Mouse (Mus musculus): ENCODE measurements at regions not wholly inside any gene's neighbourhood (a gene's known extent, or its start where the extent isn't known, plus 50 kb on each side); places are given as distances from the start of the nearest gene placed in this dataset.

GRCm38 (mm10) chr14:62003013-62003781, 289.2 kb upstream of the Rnaseh2b start:
- Histone ChIP-seq H3K4me1 (ENCODE audit: control insufficient read depth, insufficient read depth, low read length) (peaks cover 10% of the 10 kb centered on the region), H3K9me3 (ENCODE audit: control insufficient read depth, low read length) (no peaks in the 10 kb centered on the region), H3K4me2 (replicated peaks; ENCODE audit: low read depth, low read length, severe bottlenecking) (peak overlapping the region; percentile 18; the same call in 1 of the 2 replicates), H3K27me3 (ENCODE audit: control insufficient read depth, insufficient read depth, low read length) (no peaks in the 10 kb centered on the region), H3K36me3 (ENCODE audit: control insufficient read depth, insufficient read depth, low read length) (no peaks in the 10 kb centered on the region), H3K4me3 (replicated peaks; ENCODE audit: low read length) (no peak overlapping the region), H3K27ac (replicated peaks; ENCODE audit: low read depth, low read length) (no peak overlapping the region), H3K9ac (ENCODE audit: low read depth, low read length, severe bottlenecking) (no peak overlapping the region)
- DNase-seq (ENCODE audit: low spot score), result peak; percentile 39
- WGBS, result 36% methylated on average over 16 of the region's 16 CpGs
- no peak for TF ChIP-seq POLR2A (IDR thresholded peaks at IDR 0.05; ENCODE audit: borderline replicate concordance, extremely low read depth, insufficient read depth, insufficient read length)
- ATAC-seq (ENCODE audit: low FRiP score, low read depth), result peak; percentile 53

DNA sequence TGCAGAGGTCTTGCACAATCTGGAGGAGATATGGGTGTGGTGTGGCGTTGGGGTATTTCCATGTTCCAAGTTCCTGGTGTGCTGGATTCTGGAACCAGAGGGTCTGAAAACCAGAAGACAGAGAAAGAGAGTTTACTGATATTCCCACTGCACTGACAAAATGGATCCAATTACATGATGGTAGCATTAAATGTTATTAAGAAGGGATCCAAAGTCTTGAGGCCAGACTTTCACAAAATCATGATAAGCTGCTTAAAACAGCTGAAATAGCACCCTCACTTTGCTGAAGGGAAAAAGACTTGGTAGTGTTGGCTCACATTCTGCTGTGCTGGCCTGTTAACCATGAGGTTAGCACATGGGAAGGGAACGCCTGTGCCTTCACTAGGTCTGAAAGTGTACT, 288.6 kb upstream of the Rnaseh2b start:
- ATAC-seq (ENCODE audit: low FRiP score, low read depth), result peak; percentile 53; the same call in 1 of the 2 replicates

GRCm38 (mm10) chr14:62008707-62009106, 283.7 kb upstream of the Rnaseh2b start:
- DNase-seq (ENCODE audit: low spot score) (no peak), ATAC-seq (ENCODE audit: low FRiP score, low read depth) (no peak)
- no peaks in the 10 kb centered on the region for H3K36me3 ChIP-seq (ENCODE audit: control insufficient read depth, insufficient read depth, low read length)
- no peaks in the 10 kb centered on the region for H3K9me3 ChIP-seq (ENCODE audit: control insufficient read depth, low read length)
- H3K4me3 ChIP-seq (replicated peaks; ENCODE audit: low read length), result no peak overlapping the region
- no peak for TF ChIP-seq POLR2A (IDR thresholded peaks at IDR 0.05; ENCODE audit: borderline replicate concordance, extremely low read depth, insufficient read depth, insufficient read length)
- no peak overlapping the region for H3K27ac ChIP-seq (replicated peaks; ENCODE audit: low read depth, low read length)
- no peaks in the 10 kb centered on the region for H3K27me3 ChIP-seq (ENCODE audit: control insufficient read depth, insufficient read depth, low read length)
- H3K9ac ChIP-seq (ENCODE audit: low read depth, low read length, severe bottlenecking), result no peak overlapping the region
- no peak overlapping the region for H3K4me2 ChIP-seq (replicated peaks; ENCODE audit: low read depth, low read length, severe bottlenecking)
- H3K4me1 ChIP-seq (ENCODE audit: control insufficient read depth, insufficient read depth, low read length), result peaks cover 1% of the 10 kb centered on the region
- WGBS, result 92% methylated on average over 5 of the region's 5 CpGs

More for the DNA sequence above, 288.6 kb upstream of the Rnaseh2b start:
- Histone ChIP-seq H3K4me1 (ENCODE audit: control insufficient read depth, insufficient read depth, low read length) (peaks cover 10% of the 10 kb centered on the region), H3K4me2 (replicated peaks; ENCODE audit: low read depth, low read length, severe bottlenecking) (no peak overlapping the region), H3K36me3 (ENCODE audit: control insufficient read depth, insufficient read depth, low read length) (no peaks in the 10 kb centered on the region), H3K9ac (ENCODE audit: low read depth, low read length, severe bottlenecking) (no peak overlapping the region), H3K27ac (replicated peaks; ENCODE audit: low read depth, low read length) (0 out of 2 replicates have a peak overlapping the region, but pooled peaks have one; percentile 48), H3K9me3 (ENCODE audit: control insufficient read depth, low read length) (no peaks in the 10 kb centered on the region), H3K4me3 (replicated peaks; ENCODE audit: low read length) (no peak overlapping the region), H3K27me3 (ENCODE audit: control insufficient read depth, insufficient read depth, low read length) (no peaks in the 10 kb centered on the region)
- WGBS, result 45% methylated on average over 2 of the region's 2 CpGs
- TF ChIP-seq POLR2A (IDR thresholded peaks at IDR 0.05; ENCODE audit: borderline replicate concordance, extremely low read depth, insufficient read depth, insufficient read length), result no peak
- peak; percentile 58 for DNase-seq (ENCODE audit: low spot score)

GRCm38 (mm10) chr14:62018804-62019203, 273.6 kb upstream of the Rnaseh2b start:
- 84% methylated on average over 4 of the region's 4 CpGs for WGBS
- Histone ChIP-seq H3K4me3 (replicated peaks; ENCODE audit: low read length) (no peak overlapping the region), H3K9me3 (ENCODE audit: control insufficient read depth, low read length) (no peaks in the 10 kb centered on the region), H3K27me3 (ENCODE audit: control insufficient read depth, insufficient read depth, low read length) (no peaks in the 10 kb centered on the region), H3K4me1 (ENCODE audit: control insufficient read depth, insufficient read depth, low read length) (peaks cover 13% of the 10 kb centered on the region), H3K27ac (replicated peaks; ENCODE audit: low read depth, low read length) (no peak overlapping the region), H3K4me2 (replicated peaks; ENCODE audit: low read depth, low read length, severe bottlenecking) (no peak overlapping the region), H3K9ac (ENCODE audit: low read depth, low read length, severe bottlenecking) (no peak overlapping the region), H3K36me3 (ENCODE audit: control insufficient read depth, insufficient read depth, low read length) (no peaks in the 10 kb centered on the region)
- TF ChIP-seq POLR2A (IDR thresholded peaks at IDR 0.05; ENCODE audit: borderline replicate concordance, extremely low read depth, insufficient read depth, insufficient read length), result no peak
- DNase-seq (ENCODE audit: low spot score) (no peak), ATAC-seq (ENCODE audit: low FRiP score, low read depth) (no peak)

GRCm38 (mm10) chr14:62020996-62021395, 271.4 kb upstream of the Rnaseh2b start:
- H3K4me3 ChIP-seq (replicated peaks; ENCODE audit: low read length), result no peak overlapping the region
- no peak overlapping the region for H3K27ac ChIP-seq (replicated peaks; ENCODE audit: low read depth, low read length)
- H3K4me1 ChIP-seq (ENCODE audit: control insufficient read depth, insufficient read depth, low read length), result peaks cover 13% of the 10 kb centered on the region
- no peak for DNase-seq (ENCODE audit: low spot score)
- no peak for TF ChIP-seq POLR2A (IDR thresholded peaks at IDR 0.05; ENCODE audit: borderline replicate concordance, extremely low read depth, insufficient read depth, insufficient read length)
- H3K27me3 ChIP-seq (ENCODE audit: control insufficient read depth, insufficient read depth, low read length), result no peaks in the 10 kb centered on the region
- WGBS, result 53% methylated on average over 3 of the region's 3 CpGs
- no peaks in the 10 kb centered on the region for H3K36me3 ChIP-seq (ENCODE audit: control insufficient read depth, insufficient read depth, low read length)
- no peak overlapping the region for H3K4me2 ChIP-seq (replicated peaks; ENCODE audit: low read depth, low read length, severe bottlenecking)
- no peak overlapping the region for H3K9ac ChIP-seq (ENCODE audit: low read depth, low read length, severe bottlenecking)
- no peaks in the 10 kb centered on the region for H3K9me3 ChIP-seq (ENCODE audit: control insufficient read depth, low read length)
- no peak for ATAC-seq (ENCODE audit: low FRiP score, low read depth)
